Mouse (Mus musculus): Measurements from ENCODE around the gene Art3. TPM values are rescaled to one million over a fixed set of nuclear protein-coding genes. Genes with fewer than 3 reads are reported as not detected.
A peak's percentile ranks its signal among the peaks of the same experiment; 100 is the strongest.

The Art3 gene
- polyA plus RNA-seq, 1 experiment from 2014 or later = 2.4 TPM

GRCm38 (mm10) chr5:92368392-92368791 is 36.8 kb downstream of the Art3 start:
- 0 out of 2 replicates have a peak, but pooled peaks cover 4% of the 10 kb centered on the region for H3K4me1 ChIP-seq
- H3K27ac ChIP-seq = no peak overlapping the region
- H3K9me3 ChIP-seq = no peaks in the 10 kb centered on the region
- 56% methylated on average over 10 of the region's 10 CpGs for WGBS
- no peak overlapping the region for H3K9ac ChIP-seq
- H3K4me3 ChIP-seq = no peak overlapping the region
- no peak for ATAC-seq (ENCODE audit: insufficient number of reproducible peaks, insufficient read depth, low FRiP score, low TSS enrichment, low read depth)
- H3K4me2 ChIP-seq = no peak overlapping the region
- no peaks in the 10 kb centered on the region for H3K36me3 ChIP-seq
- no peaks in the 10 kb centered on the region for H3K27me3 ChIP-seq

- Histone ChIP-seq H3K9ac (no peak overlapping the region), H3K9me3 (no peaks in the 10 kb centered on the region), H3K4me2 (no peak overlapping the region), H3K27ac (no peak overlapping the region), H3K36me3 (no peaks in the 10 kb centered on the region), H3K4me3 (no peak overlapping the region), H3K27me3 (no peaks in the 10 kb centered on the region), H3K4me1 (0 out of 2 replicates have a peak, but pooled peaks cover 4% of the 10 kb centered on the region)
- 70% methylated on average over 13 of the region's 13 CpGs for WGBS
- no peak for ATAC-seq (ENCODE audit: insufficient number of reproducible peaks, insufficient read depth, low FRiP score, low TSS enrichment, low read depth)
These were observed 37.7 kb downstream of the Art3 start for GRCm38 (mm10) chr5:92369151-92369994.

DNA sequence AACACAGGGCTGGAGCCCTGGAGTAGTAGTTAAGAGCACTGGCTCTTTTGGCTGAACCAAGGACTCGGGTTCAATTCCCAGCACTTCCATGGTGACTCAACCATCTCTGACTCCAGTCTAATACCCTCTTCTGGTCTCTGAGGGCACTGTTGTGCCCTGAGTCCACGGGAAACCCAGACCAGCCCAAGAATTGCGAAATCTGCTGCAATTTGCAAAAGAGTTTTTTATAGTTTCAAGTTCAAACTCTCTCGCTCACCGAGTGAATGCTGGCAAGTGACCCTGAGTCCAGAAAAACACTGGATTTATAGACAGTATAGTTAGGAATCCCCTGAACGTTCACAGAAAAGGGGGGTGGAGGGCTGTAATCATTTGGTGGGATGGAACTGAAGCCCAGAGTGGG is 38.8 kb downstream of the Art3 start:
- no peaks in the 10 kb centered on the region for H3K36me3 ChIP-seq
- H3K4me3 ChIP-seq = no peak overlapping the region
- ATAC-seq (ENCODE audit: insufficient number of reproducible peaks, insufficient read depth, low FRiP score, low TSS enrichment, low read depth) = no peak
- no peak overlapping the region for H3K27ac ChIP-seq
- H3K9me3 ChIP-seq = no peaks in the 10 kb centered on the region
- no peak overlapping the region for H3K4me2 ChIP-seq
- WGBS = 79% methylated on average over 6 of the region's 6 CpGs
- H3K9ac ChIP-seq = no peak overlapping the region
- 0 out of 2 replicates have a peak, but pooled peaks cover 4% of the 10 kb centered on the region for H3K4me1 ChIP-seq
- H3K27me3 ChIP-seq = no peaks in the 10 kb centered on the region

GRCm38 (mm10) chr5:92370891-92371290 is 39.3 kb downstream of the Art3 start:
- Histone ChIP-seq H3K4me3 (no peak overlapping the region), H3K27ac (no peak overlapping the region; the same call in 1 of the 2 replicates), H3K4me1 (0 out of 2 replicates have a peak, but pooled peaks cover 4% of the 10 kb centered on the region), H3K9ac (no peak overlapping the region), H3K4me2 (no peak overlapping the region), H3K36me3 (no peaks in the 10 kb centered on the region), H3K27me3 (no peaks in the 10 kb centered on the region), H3K9me3 (no peaks in the 10 kb centered on the region)
- no peak for ATAC-seq (ENCODE audit: insufficient number of reproducible peaks, insufficient read depth, low FRiP score, low TSS enrichment, low read depth)
- WGBS = 74% methylated on average over 6 of the region's 6 CpGs

GRCm38 (mm10) chr5:92371361-92371976 is 39.8 kb downstream of the Art3 start:
- 63% methylated on average over 14 of the region's 14 CpGs for WGBS
- ATAC-seq (ENCODE audit: insufficient number of reproducible peaks, insufficient read depth, low FRiP score, low TSS enrichment, low read depth) = no peak
- H3K27me3 ChIP-seq = no peaks in the 10 kb centered on the region
- no peak overlapping the region for H3K9ac ChIP-seq
- H3K9me3 ChIP-seq = no peaks in the 10 kb centered on the region
- H3K4me2 ChIP-seq = no peak overlapping the region
- H3K27ac ChIP-seq = no peak overlapping the region; the same call in 1 of the 2 replicates
- H3K4me1 ChIP-seq = 0 out of 2 replicates have a peak, but pooled peaks cover 4% of the 10 kb centered on the region
- H3K4me3 ChIP-seq = no peak overlapping the region
- no peaks in the 10 kb centered on the region for H3K36me3 ChIP-seq

DNA sequence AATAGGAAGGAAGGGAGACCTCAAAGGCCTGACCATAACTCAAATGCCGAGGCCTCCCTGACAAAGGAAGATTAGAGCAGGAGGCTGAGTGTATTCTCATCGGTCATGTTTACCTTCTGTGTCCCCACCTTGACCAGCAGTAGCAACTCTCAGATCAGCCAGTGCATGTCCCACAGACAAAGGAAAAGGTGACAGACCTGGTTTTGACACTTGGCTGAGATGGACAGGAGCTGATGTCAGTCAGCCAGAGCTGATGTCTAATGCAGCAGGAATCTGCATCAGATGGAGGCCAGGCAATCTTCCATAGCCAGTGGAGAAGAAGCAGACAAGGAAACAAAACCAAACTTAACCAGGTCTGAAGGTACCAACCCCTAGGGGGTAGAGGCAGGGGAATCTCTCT is 41.0 kb downstream of the Art3 start:
- H3K36me3 ChIP-seq = no peaks in the 10 kb centered on the region
- ATAC-seq (ENCODE audit: insufficient number of reproducible peaks, insufficient read depth, low FRiP score, low TSS enrichment, low read depth) = no peak
- WGBS = 67% methylated on average over 2 of the region's 2 CpGs

GRCm38 (mm10) chr5:92374721-92375142 is 43.1 kb downstream of the Art3 start:
- H3K4me2 ChIP-seq = no peak overlapping the region
- no peak overlapping the region for H3K9ac ChIP-seq
- H3K27ac ChIP-seq = no peak overlapping the region
- WGBS = 77% methylated on average over 6 of the region's 6 CpGs
- no peak overlapping the region for H3K4me3 ChIP-seq
- peaks cover 6% of the 10 kb centered on the region; the same call in 1 of the 2 replicates for H3K4me1 ChIP-seq
- no peaks in the 10 kb centered on the region for H3K27me3 ChIP-seq
- H3K36me3 ChIP-seq = no peaks in the 10 kb centered on the region
- no peak for ATAC-seq (ENCODE audit: insufficient number of reproducible peaks, insufficient read depth, low FRiP score, low TSS enrichment, low read depth)
- H3K9me3 ChIP-seq = no peaks in the 10 kb centered on the region

More for the DNA sequence above, 41.0 kb downstream of the Art3 start:
- Histone ChIP-seq H3K4me3 (no peak overlapping the region), H3K4me1 (peaks cover 10% of the 10 kb centered on the region; the same call in 1 of the 2 replicates), H3K9ac (no peak overlapping the region), H3K4me2 (no peak overlapping the region), H3K9me3 (no peaks in the 10 kb centered on the region), H3K27me3 (no peaks in the 10 kb centered on the region), H3K27ac (no peak overlapping the region)

- WGBS = 79% methylated on average over 17 of the region's 17 CpGs
- Histone ChIP-seq H3K27ac (no peak overlapping the region), H3K36me3 (no peaks in the 10 kb centered on the region), H3K27me3 (no peaks in the 10 kb centered on the region), H3K4me2 (no peak overlapping the region), H3K4me1 (peaks cover 6% of the 10 kb centered on the region; the same call in 1 of the 2 replicates), H3K9ac (no peak overlapping the region), H3K4me3 (no peak overlapping the region), H3K9me3 (no peaks in the 10 kb centered on the region)
- ATAC-seq (ENCODE audit: insufficient number of reproducible peaks, insufficient read depth, low FRiP score, low TSS enrichment, low read depth) = no peak
These were observed 43.7 kb downstream of the Art3 start for GRCm38 (mm10) chr5:92375368-92375767.

GRCm38 (mm10) chr5:92376795-92377405 is 45.3 kb downstream of the Art3 start:
- Histone ChIP-seq H3K4me1 (peaks cover 6% of the 10 kb centered on the region; the same call in 1 of the 2 replicates), H3K4me3 (no peak overlapping the region), H3K9me3 (no peaks in the 10 kb centered on the region), H3K4me2 (peak overlapping the region; percentile 9; the same call in 1 of the 2 replicates), H3K36me3 (no peaks in the 10 kb centered on the region), H3K9ac (no peak overlapping the region), H3K27ac (no peak overlapping the region), H3K27me3 (no peaks in the 10 kb centered on the region)
- WGBS = 26% methylated on average over 13 of the region's 13 CpGs
- no peak for ATAC-seq (ENCODE audit: insufficient number of reproducible peaks, insufficient read depth, low FRiP score, low TSS enrichment, low read depth)

- no peak overlapping the region for H3K4me2 ChIP-seq
- no peaks in the 10 kb centered on the region for H3K27me3 ChIP-seq
- WGBS = 41% methylated on average over 12 of the region's 12 CpGs
- no peaks in the 10 kb centered on the region for H3K9me3 ChIP-seq
- ATAC-seq (ENCODE audit: insufficient number of reproducible peaks, insufficient read depth, low FRiP score, low TSS enrichment, low read depth) = no peak; the same call in 1 of the 2 replicates
- H3K27ac ChIP-seq = no peak overlapping the region
- no peak overlapping the region for H3K9ac ChIP-seq
- H3K4me3 ChIP-seq = no peak overlapping the region
- peaks cover 6% of the 10 kb centered on the region; the same call in 1 of the 2 replicates for H3K4me1 ChIP-seq
- H3K36me3 ChIP-seq = no peaks in the 10 kb centered on the region
These were observed 50.1 kb downstream of the Art3 start for GRCm38 (mm10) chr5:92381550-92382348.

- no peaks in the 10 kb centered on the region for H3K4me1 ChIP-seq
- H3K27me3 ChIP-seq = no peaks in the 10 kb centered on the region
- no peak for ATAC-seq (ENCODE audit: insufficient number of reproducible peaks, insufficient read depth, low FRiP score, low TSS enrichment, low read depth)
- H3K9ac ChIP-seq = no peak overlapping the region
- no peak overlapping the region for H3K27ac ChIP-seq
- no peaks in the 10 kb centered on the region for H3K9me3 ChIP-seq
- H3K4me2 ChIP-seq = no peak overlapping the region
- H3K4me3 ChIP-seq = no peak overlapping the region
- WGBS = 62% methylated on average over 9 of the region's 9 CpGs
- H3K36me3 ChIP-seq = no peaks in the 10 kb centered on the region
These were observed 50.7 kb downstream of the Art3 start for GRCm38 (mm10) chr5:92382349-92382679.

Data from embryonic facial prominence, embryonic 13.5 days (tissue).